28 mouse cellular contexts compared by ENCODE assay signal in the genomic region with DNA sequence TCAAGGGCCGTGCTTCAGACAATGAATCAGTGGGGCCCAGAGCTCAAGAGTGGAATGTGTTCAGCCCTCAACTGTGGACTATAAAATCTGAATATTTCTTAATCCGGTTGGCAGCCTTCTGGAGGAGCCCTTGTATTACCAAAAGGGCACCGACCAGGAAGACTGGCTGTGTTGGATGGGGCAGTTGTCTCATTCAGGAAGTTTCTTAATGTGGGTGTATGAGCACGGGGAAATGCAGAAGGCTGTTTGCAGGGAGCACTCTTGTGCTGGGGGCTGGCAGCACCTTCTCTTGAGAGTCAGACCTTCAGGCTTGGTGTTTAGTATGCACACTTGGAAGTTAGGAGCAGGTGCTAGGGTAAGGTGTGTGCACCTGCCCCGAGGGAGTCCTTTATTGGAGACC. TPM values are rescaled to one million over a fixed set of nuclear protein-coding genes. Genes with fewer than 3 reads are reported as not detected.
DNase-seq lines count a peak whose midpoint lies in the region; ATAC-seq and TF ChIP-seq lines count a peak whose summit lies in the region.
"Had no signal": no experiment of that assay in that cellular context is flagged by ENCODE, and none has a peak within 500 bp of the region (broad histone marks: within the 10 kb centered on the region; RNA-seq: fewer than 3 reads in every experiment).

No protein-coding gene starts in this region.

- TF ChIP-seq EP300 in liver, postnatal 0 days (IDR thresholded peaks at IDR 0.05; ENCODE audit: low read depth) = no peak

- H3K4me3 ChIP-seq in liver, postnatal 0 days (ENCODE audit: low read depth, low read length) = no peak overlapping the region
- no peak overlapping the region for H3K4me3 ChIP-seq in liver, embryonic 12.5 days
- H3K4me3 ChIP-seq in thymus, adult 2 months (ENCODE audit: control insufficient read depth, insufficient read depth, low read length) = no peak overlapping the region
- H3K4me3 ChIP-seq: embryonic facial prominence, embryonic 13.5 days; embryonic facial prominence, embryonic 15.5 days; erythroblast, embryonic 14.5 days; forebrain, embryonic 10.5 days; forebrain, embryonic 12.5 days had no signal

- no peak for TF ChIP-seq CTCF in liver, postnatal 0 days (IDR thresholded peaks at IDR 0.05; ENCODE audit: low read depth)
- no peak for TF ChIP-seq CTCF in thymus, adult 2 months (IDR thresholded peaks at IDR 0.05; ENCODE audit: borderline replicate concordance, control insufficient read depth, extremely low read depth, insufficient read depth, low read length, poor library complexity)

- peaks cover 78% of the 10 kb centered on the region for H3K36me3 ChIP-seq in liver, postnatal 0 days (replicated peaks; ENCODE audit: insufficient read depth, low read length)
- H3K36me3 ChIP-seq in liver, embryonic 12.5 days = peaks cover 93% of the 10 kb centered on the region
- peaks cover 66% of the 10 kb centered on the region for H3K36me3 ChIP-seq in thymus, adult 2 months (ENCODE audit: control insufficient read depth, insufficient read depth, low read length)

- no peak for DNase-seq in liver, postnatal 0 days
- no peak for DNase-seq in thymus, adult 2 months
- DNase-seq: adrenal gland, adult 8-10 months; adrenal gland, postnatal 14 days; adrenal gland, postnatal 36 days; B cell, adult 2 months; cerebellum, adult 11-12 months; cerebellum, adult 2 months; cerebellum, adult 9-10 months; cerebellum, postnatal 10 days; cerebellum, postnatal 36 days; embryo, embryonic 11 days had no signal

- no peaks in the 10 kb centered on the region for H3K9me3 ChIP-seq in liver, postnatal 0 days (ENCODE audit: low read length)
- no peaks in the 10 kb centered on the region for H3K9me3 ChIP-seq in liver, embryonic 12.5 days (replicated peaks)
- H3K9me3 ChIP-seq: embryonic facial prominence, embryonic 13.5 days; embryonic facial prominence, embryonic 15.5 days; forebrain, embryonic 10.5 days; forebrain, embryonic 12.5 days; G1E had no signal

- 67% methylated on average over 5 of the region's 5 CpGs for WGBS in liver, postnatal 0 days (ENCODE audit: insufficient replicate concordance)
- WGBS in liver, embryonic 12.5 days (ENCODE audit: insufficient replicate concordance) = 77% methylated on average over 5 of the region's 5 CpGs
- 97% methylated on average over 5 of the region's 5 CpGs for WGBS in thymus, adult 2 months

- H3K4me1 ChIP-seq in liver, postnatal 0 days (ENCODE audit: insufficient read depth) = no peaks in the 10 kb centered on the region; the same call in 1 of the 2 replicates
- H3K4me1 ChIP-seq in liver, embryonic 12.5 days = peaks cover 6% of the 10 kb centered on the region
- no peaks in the 10 kb centered on the region for H3K4me1 ChIP-seq in thymus, adult 2 months (replicated peaks; ENCODE audit: control insufficient read depth, insufficient read depth, low read length)
- H3K4me1 ChIP-seq: forebrain, embryonic 12.5 days had no signal

- no peak for TF ChIP-seq POLR2A in thymus, adult 2 months (IDR thresholded peaks at IDR 0.05; ENCODE audit: control insufficient read depth, extremely low read depth, insufficient read depth, low read length, poor library complexity)

- peak overlapping the region; percentile 34; the same call in 1 of the 2 replicates for H3K27ac ChIP-seq in liver, postnatal 0 days (ENCODE audit: low read depth)
- H3K27ac ChIP-seq in liver, embryonic 12.5 days = no peak overlapping the region
- no peak overlapping the region for H3K27ac ChIP-seq in thymus, adult 2 months (ENCODE audit: control insufficient read depth, insufficient read depth, low read length)
- H3K27ac ChIP-seq: embryonic facial prominence, embryonic 13.5 days; embryonic facial prominence, embryonic 15.5 days; forebrain, embryonic 10.5 days; forebrain, embryonic 12.5 days had no signal

- H3K27me3 ChIP-seq in liver, postnatal 0 days (ENCODE audit: insufficient read depth, low read length) = no peaks in the 10 kb centered on the region
- H3K27me3 ChIP-seq in liver, embryonic 12.5 days (replicated peaks) = no peaks in the 10 kb centered on the region
- no peaks in the 10 kb centered on the region for H3K27me3 ChIP-seq in thymus, adult 2 months (ENCODE audit: control insufficient read depth, insufficient read depth, low read length)
- H3K27me3 ChIP-seq: CH12.LX; embryonic facial prominence, embryonic 13.5 days; embryonic facial prominence, embryonic 15.5 days; forebrain, embryonic 12.5 days; Patski had no signal

- ATAC-seq in liver, postnatal 0 days = no peak
- ATAC-seq in liver, embryonic 12.5 days = no peak
- ATAC-seq in granulocyte monocyte progenitor cell, adult 5-6 weeks (replicated peaks; ENCODE audit: poor library complexity, severe bottlenecking) = peak; percentile 52
- peak; percentile 61 for ATAC-seq in megakaryocyte progenitor cell, adult 5-6 weeks (replicated peaks; ENCODE audit: poor library complexity)
- ATAC-seq in megakaryocyte-erythroid progenitor cell, adult 5-6 weeks (replicated peaks; ENCODE audit: low FRiP score, low TSS enrichment, poor library complexity, severe bottlenecking) = no peak
- ATAC-seq: activated CD4-positive, CD25-positive, alpha-beta regulatory T cell, adult 4 months; CD4-positive, CD25-positive, alpha-beta regulatory T cell, adult 4 months; forebrain, embryonic 14.5 days; forebrain, embryonic 16.5 days; Patski had no signal

- no peak overlapping the region for H3K9ac ChIP-seq in liver, postnatal 0 days (replicated peaks)
- no peak overlapping the region for H3K9ac ChIP-seq in liver, embryonic 12.5 days
- H3K9ac ChIP-seq: embryonic facial prominence, embryonic 13.5 days; embryonic facial prominence, embryonic 15.5 days; forebrain, embryonic 12.5 days had no signal

- H3K4me2 ChIP-seq in liver, postnatal 0 days (ENCODE audit: low read depth, low read length) = peak overlapping the region; percentile 13; the same call in 1 of the 2 replicates
- no peak overlapping the region for H3K4me2 ChIP-seq in liver, embryonic 12.5 days
- H3K4me2 ChIP-seq: embryonic facial prominence, embryonic 13.5 days; embryonic facial prominence, embryonic 15.5 days; forebrain, embryonic 12.5 days had no signal

RNA-seq across cellular contexts. Expression of gene Cops8, which starts 6.6 kb away (rescaled TPM):
- 30.1 and 33.0 TPM in 2 replicates for polyA plus RNA-seq in liver, postnatal 0 days (2015; fragmentation: Nextera tagmentation; extraction: Ambion mirVana)
- polyA plus RNA-seq in liver, embryonic 12.5 days (2016; fragmentation: Nextera tagmentation; extraction: Ambion mirVana) = 79.8 and 80.3 TPM in 2 replicates
- 43.7 and 67.0 TPM in 2 replicates for total RNA-seq in granulocyte monocyte progenitor cell, adult 5-6 weeks (2014; fragmentation: Nextera tagmentation)
- 81.2 and 90.1 TPM in 2 replicates for total RNA-seq in granulocyte monocyte progenitor cell, adult 5-6 weeks (2017)
- total RNA-seq in megakaryocyte progenitor cell, adult 5-6 weeks (2015) = 50.9 and 53.2 TPM in 2 replicates
- total RNA-seq in megakaryocyte progenitor cell, adult 5-6 weeks (2017) = 60.4 and 86.6 TPM in 2 replicates
- 65.1 and 80.9 TPM in 2 replicates for polyA plus RNA-seq in thymus, adult 2 months (2012; rRNA removed)
- total RNA-seq in megakaryocyte-erythroid progenitor cell, adult 5-6 weeks (2014; fragmentation: Nextera tagmentation) = 58.4 and 67.9 TPM in 2 replicates
- total RNA-seq in megakaryocyte-erythroid progenitor cell, adult 5-6 weeks (2017) = 58.1 and 86.6 TPM in 2 replicates

Comparison
In these comparisons a context has a peak if more than half of its experiments do, and no peak if none do; other contexts are left out.
1. ATAC-seq: peak in granulocyte monocyte progenitor cell, adult 5-6 weeks (single experiment) and megakaryocyte progenitor cell, adult 5-6 weeks (single experiment); none in liver, postnatal 0 days (single experiment), liver, embryonic 12.5 days (single experiment) and megakaryocyte-erythroid progenitor cell, adult 5-6 weeks (single experiment).